Mouse (Mus musculus) monocyte, adult 5-6 weeks (primary cell): ENCODE measurements around the gene Zic4. TPM values are rescaled to one million over a fixed set of nuclear protein-coding genes. Genes with fewer than 3 reads are reported as not detected.

Experiments
- total RNA-seq: library from RNA; stranded (forward); fragments of 200-1000, 200-491, 200-594 nt; gene quantifications from 3 replicates; pipeline ENCODE4 v1.2.3, GENCODE M21; 2017

Gene Zic4
- total RNA-seq, 1 experiment from 2014 or later, result not detected

Other genes with a start within 250 kb of the Zic4 start
- not detected in 3 replicates for gene Zic1, start 3.4 kb downstream of the Zic4 start, total RNA-seq